Mouse (Mus musculus) erythroblast, embryonic 14.5 days (primary cell): ENCODE data around the gene Acp7. TPM values are rescaled to one million over a fixed set of nuclear protein-coding genes. Genes with fewer than 3 reads are reported as not detected.
"Not testable (repeated sequence)": the region's sequence is repeated elsewhere in the genome, so short reads cannot be mapped to it uniquely, and the experiment has no call there.

Experiments used
- H3K27me3 ChIP-seq: 2 replicates; pipeline ENCODE4 v1.6.1; 2012; ENCODE audit warnings: inconsistent platforms; ENCODE audit not compliant: control insufficient read depth
- H3K36me3 ChIP-seq: 2 replicates; pipeline ENCODE4 v1.6.1; 2012; ENCODE audit warnings: mild to moderate bottlenecking, inconsistent platforms; ENCODE audit not compliant: control insufficient read depth
- H3K4me1 ChIP-seq: 2 replicates; pipeline ENCODE4 v1.6.1; 2012; ENCODE audit warnings: inconsistent platforms; ENCODE audit not compliant: control insufficient read depth
- H3K4me3 ChIP-seq: replicated peaks from 2 replicates; pipeline ENCODE3; 2012; ENCODE audit warnings: moderate library complexity, mild to moderate bottlenecking, inconsistent platforms
- H3K9me3 ChIP-seq: 2 replicates; pipeline ENCODE4 v1.6.1; 2012; ENCODE audit warnings: low read length, inconsistent platforms, mixed read lengths; ENCODE audit not compliant: control insufficient read depth
- GATA1 ChIP-seq: IDR thresholded peaks from 2 replicates; pipeline ENCODE4 v1.6.1; 2012; ENCODE audit warnings: low read length, inconsistent platforms, mixed read lengths
- TAL1 ChIP-seq: IDR thresholded peaks from 3 replicates; pipeline ENCODE4 v1.6.1; 2012; ENCODE audit warnings: low read length, inconsistent platforms, mixed read lengths
- polyA plus RNA-seq: library from polyadenylated mRNA; stranded (reverse); fragments of >175 nt; gene quantifications from 2 replicates; pipeline ENCODE4 v1.2.3, GENCODE M21; 2012

The Acp7 gene
- not detected in 2 replicates for polyA plus RNA-seq

- no peaks in the 10 kb centered on the region for H3K36me3 ChIP-seq
- H3K4me3 ChIP-seq: no peak within 1 kb of the TSS
- no peaks in the 10 kb centered on the region for H3K4me1 ChIP-seq
- no peak for TF ChIP-seq GATA1
- no peak for TF ChIP-seq TAL1
- H3K27me3 ChIP-seq: peaks cover 33% of the 10 kb centered on the region
- no peaks in the 10 kb centered on the region for H3K9me3 ChIP-seq
These were observed at the start of gene Acp7 for GRCm38 (mm10) chr7:28631073-28631472. Gene Acp7 (minus strand): TSS chr7:28631332.

GRCm38 (mm10) chr7:28677624-28678023 is 46.5 kb upstream of the Acp7 start:
- no peaks in the 10 kb centered on the region for H3K9me3 ChIP-seq
- H3K4me1 ChIP-seq: no peaks in the 10 kb centered on the region; the same call in 1 of the 2 replicates
- no peaks in the 10 kb centered on the region for H3K27me3 ChIP-seq
- no peak overlapping the region for H3K4me3 ChIP-seq
- no peak for TF ChIP-seq GATA1
- TF ChIP-seq TAL1: no peak
- no peaks in the 10 kb centered on the region for H3K36me3 ChIP-seq

- Histone ChIP-seq H3K4me1 (no peaks in the 10 kb centered on the region; the same call in 1 of the 2 replicates), H3K36me3 (no peaks in the 10 kb centered on the region), H3K4me3 (no peak overlapping the region), H3K9me3 (no peaks in the 10 kb centered on the region), H3K27me3 (no peaks in the 10 kb centered on the region)
- TF ChIP-seq TAL1 (no peak), GATA1 (no peak)
These were observed 45.8 kb upstream of the Acp7 start for GRCm38 (mm10) chr7:28676811-28677541.

GRCm38 (mm10) chr7:28675746-28676145 is 44.6 kb upstream of the Acp7 start:
- H3K4me1 ChIP-seq: no peaks in the 10 kb centered on the region; the same call in 1 of the 2 replicates
- no peak overlapping the region for H3K4me3 ChIP-seq
- no peaks in the 10 kb centered on the region for H3K27me3 ChIP-seq
- H3K9me3 ChIP-seq: no peaks in the 10 kb centered on the region
- no peaks in the 10 kb centered on the region for H3K36me3 ChIP-seq
- TF ChIP-seq TAL1: no peak
- TF ChIP-seq GATA1: no peak

GRCm38 (mm10) chr7:28674994-28675393 is 43.9 kb upstream of the Acp7 start:
- no peaks in the 10 kb centered on the region; the same call in 1 of the 2 replicates for H3K4me1 ChIP-seq
- no peak overlapping the region for H3K4me3 ChIP-seq
- no peaks in the 10 kb centered on the region for H3K36me3 ChIP-seq
- no peak for TF ChIP-seq TAL1
- no peak for TF ChIP-seq GATA1
- H3K27me3 ChIP-seq: no peaks in the 10 kb centered on the region
- H3K9me3 ChIP-seq: no peaks in the 10 kb centered on the region

- H3K36me3 ChIP-seq, H3K4me3 ChIP-seq, H3K27me3 ChIP-seq, H3K9me3 ChIP-seq, H3K4me1 ChIP-seq: not testable (repeated sequence)
These were observed 41.7 kb upstream of the Acp7 start for GRCm38 (mm10) chr7:28672786-28673185.

GRCm38 (mm10) chr7:28672276-28672675 is 41.1 kb upstream of the Acp7 start:
- Histone ChIP-seq H3K27me3 (no peaks in the 10 kb centered on the region), H3K4me3 (no peak overlapping the region), H3K9me3 (no peaks in the 10 kb centered on the region), H3K36me3 (no peaks in the 10 kb centered on the region), H3K4me1 (no peaks in the 10 kb centered on the region; the same call in 1 of the 2 replicates)
- TF ChIP-seq TAL1 (no peak), GATA1 (no peak)

GRCm38 (mm10) chr7:28671172-28671571 is 40.0 kb upstream of the Acp7 start:
- TF ChIP-seq GATA1: no peak
- Histone ChIP-seq H3K4me1 (no peaks in the 10 kb centered on the region; the same call in 1 of the 2 replicates), H3K27me3 (no peaks in the 10 kb centered on the region)

GRCm38 (mm10) chr7:28665620-28666579 is 34.8 kb upstream of the Acp7 start:
- no peak for TF ChIP-seq TAL1
- TF ChIP-seq GATA1: no peak
- H3K4me3 ChIP-seq: no peak overlapping the region

More at GRCm38 (mm10) chr7:28671172-28671571, 40.0 kb upstream of the Acp7 start:
- Histone ChIP-seq H3K9me3 (no peaks in the 10 kb centered on the region), H3K4me3 (no peak overlapping the region), H3K36me3 (no peaks in the 10 kb centered on the region)

More at GRCm38 (mm10) chr7:28665620-28666579, 34.8 kb upstream of the Acp7 start:
- Histone ChIP-seq H3K27me3 (peaks cover 8% of the 10 kb centered on the region), H3K4me1 (no peaks in the 10 kb centered on the region), H3K9me3 (no peaks in the 10 kb centered on the region), H3K36me3 (no peaks in the 10 kb centered on the region)
